Mouse (Mus musculus) heart, postnatal 36 days (tissue): ENCODE results near the gene Cdk5rap3. TPM values are rescaled to one million over a fixed set of nuclear protein-coding genes. Genes with fewer than 3 reads are reported as not detected.

ENCODE experiments used
- DNase-seq, 2 experiments: peaks; one replicate each; pipeline ENCODE4 v3.0.0; 2021 to 2022
- intact Hi-C: fragments of 180-260 bp; cut with DNase I; formaldehyde crosslinking; loops from one replicate; pipeline ENCODE4 v1.15.1; 2025
- total RNA-seq, 2 experiments: library from RNA; stranded (reverse); gene quantifications; 2 replicates each; pipeline ENCODE4 v1.2.3; 2021

Cdk5rap3 gene
- total RNA-seq = 10 to 100 TPM; 22.7 to 23.7 TPM

DNA sequence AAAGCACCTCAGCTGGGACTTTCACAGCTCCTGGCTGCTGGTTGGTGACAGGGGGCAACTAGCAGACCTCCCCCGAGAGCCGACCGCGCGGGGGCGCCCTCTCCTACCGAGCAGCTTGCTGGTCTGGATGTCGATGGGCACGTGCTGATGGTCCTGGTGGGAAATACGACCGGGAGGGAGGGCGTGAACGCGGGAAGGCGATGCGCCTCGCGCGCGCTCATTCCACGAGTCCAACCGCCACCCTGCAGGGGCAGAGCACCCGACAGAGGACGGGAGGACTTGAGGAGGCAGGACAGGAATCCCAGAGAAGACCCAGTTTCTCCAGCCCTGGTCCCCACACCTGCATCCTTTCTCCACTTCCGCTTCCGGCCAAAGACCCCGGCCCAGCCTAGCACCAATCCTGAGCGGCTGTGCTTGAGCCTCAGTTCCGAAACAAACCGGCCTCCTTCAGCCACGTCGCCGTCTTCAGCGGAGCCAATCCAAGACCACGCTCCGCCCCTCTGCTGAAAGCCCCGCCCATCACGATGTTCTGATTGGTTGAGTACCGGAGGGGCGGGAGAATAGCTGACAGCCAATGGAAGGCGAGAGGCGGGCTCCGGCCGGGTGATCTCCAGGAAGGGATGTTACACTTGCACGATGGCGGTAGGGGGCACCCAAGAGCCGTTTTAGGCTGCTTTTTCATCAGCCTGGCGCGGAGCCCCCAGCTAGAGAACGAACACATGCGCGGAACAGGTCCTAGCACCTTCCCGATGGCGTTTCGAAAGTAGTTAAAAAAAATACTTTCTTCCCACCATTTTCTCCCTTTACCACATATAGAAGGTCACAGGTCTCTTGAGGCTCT is at the start of gene Cdk5rap3:
Gene Cdk5rap3, minus strand, starts transcription at position 453 of the 841 bp plus-strand sequence.
- intact Hi-C loops = loop anchor here (1.0 to 5.0 kb wide), 3 partner anchors 47 to 111 kb away; partner anchors contain the start of gene Sp2
- DNase-seq = peak; percentile 98 to 99

DNA sequence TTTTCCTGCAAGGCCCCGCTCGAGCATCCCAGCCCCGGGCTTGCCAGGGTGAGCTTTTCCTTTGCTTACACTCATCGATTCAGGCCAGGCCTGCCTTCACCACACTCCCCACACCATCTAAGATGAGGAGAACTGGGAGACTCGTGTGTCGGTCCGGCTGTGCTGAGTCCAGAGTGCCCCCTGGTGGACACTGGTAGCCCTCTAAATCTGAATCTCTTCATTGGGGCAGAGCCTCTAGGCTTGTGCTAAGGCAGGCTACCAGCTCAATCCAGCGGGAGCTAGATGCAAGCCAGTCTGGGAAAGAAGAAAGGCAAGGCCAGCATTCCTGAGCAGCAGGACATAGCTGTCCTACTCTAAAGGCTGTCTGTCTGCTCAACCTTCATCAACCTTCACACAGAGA is 47.3 kb upstream of the Cdk5rap3 start:
- peak; percentile 89 to 90 for DNase-seq
- intact Hi-C loops = loop anchor here (1.0 to 5.0 kb wide), 3 partner anchors 19 to 96 kb away; partner anchors contain the start of gene Cdk5rap3

DNA sequence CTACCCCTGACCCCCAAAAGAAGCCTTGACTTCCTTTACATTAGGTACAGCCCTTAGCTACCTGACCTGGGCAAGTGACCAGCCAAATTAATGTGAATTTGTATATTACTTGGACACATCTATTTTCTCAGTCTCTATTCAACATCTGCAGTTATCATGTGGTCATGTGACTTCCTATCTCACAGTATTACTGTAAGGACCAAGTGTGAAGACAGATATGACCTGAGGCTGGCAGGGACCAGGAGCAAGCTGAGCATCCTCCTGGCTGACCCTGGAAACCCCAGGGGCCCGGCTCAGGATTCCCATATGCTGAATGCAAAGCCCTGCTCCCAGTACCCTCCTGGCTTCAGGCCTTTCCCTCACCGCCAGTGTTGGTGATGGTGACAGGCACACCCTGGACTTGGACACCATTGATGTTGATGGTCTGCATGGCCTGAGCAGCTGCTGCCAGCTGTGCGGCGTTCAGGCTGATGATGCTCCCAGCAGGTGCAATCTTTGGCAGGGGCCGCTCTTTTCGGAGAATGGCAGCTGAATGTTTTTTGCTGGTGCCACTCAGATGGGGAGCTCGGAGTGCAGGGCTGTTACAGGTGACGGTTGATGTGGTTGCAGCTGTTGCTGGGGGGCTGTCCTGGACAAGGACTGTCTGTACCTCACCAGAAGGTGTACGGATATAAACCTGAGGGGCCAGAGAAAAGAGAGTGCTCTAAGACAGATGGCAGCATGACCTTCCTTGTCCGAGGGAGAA is 40.9 kb upstream of the Cdk5rap3 start:
- intact Hi-C loops = no loop called here
- DNase-seq = no peak

DNA sequence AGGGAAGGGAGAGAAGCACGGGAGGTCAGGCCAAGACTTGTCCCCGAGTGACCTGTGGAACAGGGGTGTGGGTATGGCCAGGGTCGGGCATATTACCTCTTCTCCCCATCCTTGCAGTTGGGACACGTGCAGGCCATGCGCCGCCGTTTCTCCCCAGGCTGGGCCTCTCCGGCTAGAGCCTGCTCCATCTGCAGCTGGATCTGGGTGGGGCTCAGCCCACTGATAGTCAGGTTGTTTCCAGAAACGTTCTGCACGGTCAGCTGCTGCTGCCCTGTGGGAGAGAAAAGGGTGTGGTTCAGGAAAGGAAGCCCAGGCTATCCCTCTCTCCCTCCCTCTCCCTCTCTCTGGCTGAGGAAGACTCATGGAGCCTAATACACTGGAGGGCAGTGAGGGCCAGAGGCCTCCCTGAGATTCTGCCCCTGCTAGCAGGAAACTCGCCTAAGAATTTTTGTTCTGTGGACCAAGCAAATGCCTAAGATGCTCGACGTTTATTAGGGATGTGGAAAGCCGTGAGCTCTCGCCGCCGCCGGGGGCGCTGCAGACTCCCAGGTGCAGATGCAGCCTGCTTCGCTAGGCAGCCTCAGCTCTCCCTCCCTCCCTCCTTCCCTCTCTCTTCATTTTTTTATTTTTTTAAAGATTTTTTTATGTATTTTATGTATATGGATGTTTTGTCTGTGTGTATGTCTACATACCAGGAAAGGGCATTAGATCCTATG is 39.9 kb upstream of the Cdk5rap3 start:
- DNase-seq = no peak

DNA sequence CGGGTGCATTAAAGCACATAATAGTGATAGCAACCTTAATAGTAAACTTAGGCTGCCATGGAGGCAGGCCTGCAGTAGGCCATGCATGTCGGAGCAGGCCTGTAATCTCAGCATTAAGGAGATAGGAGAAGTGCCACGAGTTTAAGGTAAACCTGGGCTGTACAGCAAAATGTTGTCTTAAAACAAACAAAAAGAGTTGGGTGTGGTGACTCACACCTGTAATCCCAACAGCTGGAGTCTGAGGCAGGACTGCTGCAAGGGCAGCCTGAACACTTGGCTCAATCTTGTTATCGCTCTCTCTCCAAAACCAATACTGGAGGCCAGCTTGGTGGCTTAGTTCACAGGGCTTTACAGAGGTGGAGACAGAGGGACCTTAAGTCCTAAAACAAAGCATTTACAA is 38.8 kb upstream of the Cdk5rap3 start:
- intact Hi-C loops = no loop called here
- no peak for DNase-seq

More for the DNA sequence above, 39.9 kb upstream of the Cdk5rap3 start:
- intact Hi-C loops = no loop called here

DNA sequence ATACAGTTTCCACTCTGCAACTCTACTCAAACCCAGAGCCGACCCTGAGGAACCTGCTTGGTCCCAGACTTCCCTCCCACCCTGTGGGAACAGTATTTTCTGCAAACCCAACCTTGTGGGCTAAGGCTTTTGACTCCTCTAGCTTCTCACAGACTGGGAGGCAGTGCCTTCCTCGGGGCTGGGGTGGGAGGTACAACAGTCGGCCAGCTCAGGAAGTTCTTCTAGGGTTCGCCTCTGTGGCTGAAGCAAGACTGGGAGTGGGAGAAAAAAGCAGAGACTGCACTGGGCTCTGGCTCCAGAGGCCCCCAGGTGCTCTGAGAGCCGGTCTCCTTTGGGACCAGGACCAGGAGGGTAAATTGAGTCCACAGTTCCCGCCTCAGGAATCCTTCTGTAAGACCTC is 36.6 kb upstream of the Cdk5rap3 start:
- DNase-seq = no peak
- intact Hi-C loops = no loop called here

DNA sequence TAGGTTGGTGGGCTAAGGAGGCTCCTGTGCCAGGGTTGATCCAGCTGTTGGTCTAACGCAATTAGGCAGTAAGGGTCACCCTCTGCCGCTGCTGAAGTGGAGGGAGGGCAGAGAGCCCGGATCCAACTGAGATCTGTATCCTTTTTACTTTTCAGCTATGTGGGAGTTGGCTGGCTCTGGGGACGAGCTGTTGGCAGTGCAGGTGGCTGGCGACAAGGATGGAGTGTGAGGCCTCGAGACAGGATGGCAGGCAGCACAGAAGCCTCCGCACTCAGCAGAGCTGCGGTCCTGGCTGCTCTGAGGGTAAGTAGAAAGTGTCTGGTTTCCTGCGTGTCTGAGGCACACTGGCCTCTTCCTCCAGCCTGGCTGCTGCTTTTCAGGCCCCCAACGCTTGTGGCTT is 36.1 kb upstream of the Cdk5rap3 start:
- intact Hi-C loops = no loop called here
- DNase-seq = no peak

DNA sequence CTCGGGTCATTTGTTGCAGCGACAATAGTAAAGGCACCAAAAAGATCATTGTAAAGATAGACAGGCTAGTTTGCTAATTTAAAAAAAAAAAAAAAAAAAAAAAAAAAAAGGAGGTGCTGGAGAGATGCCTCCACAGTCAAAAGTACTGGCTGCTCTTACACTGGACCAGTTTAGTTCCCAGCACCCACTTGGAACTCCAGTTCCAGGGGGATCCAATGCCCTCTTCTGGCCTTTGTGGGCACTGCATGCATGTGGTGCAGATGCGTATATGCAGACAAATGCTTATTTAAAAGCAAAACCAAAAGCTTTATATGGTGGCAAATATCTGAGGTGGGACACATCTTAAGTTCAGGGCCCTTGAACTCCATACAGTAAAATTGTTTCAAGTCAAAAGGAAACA is 34.5 kb upstream of the Cdk5rap3 start:
- intact Hi-C loops = no loop called here
- DNase-seq = no peak

DNA sequence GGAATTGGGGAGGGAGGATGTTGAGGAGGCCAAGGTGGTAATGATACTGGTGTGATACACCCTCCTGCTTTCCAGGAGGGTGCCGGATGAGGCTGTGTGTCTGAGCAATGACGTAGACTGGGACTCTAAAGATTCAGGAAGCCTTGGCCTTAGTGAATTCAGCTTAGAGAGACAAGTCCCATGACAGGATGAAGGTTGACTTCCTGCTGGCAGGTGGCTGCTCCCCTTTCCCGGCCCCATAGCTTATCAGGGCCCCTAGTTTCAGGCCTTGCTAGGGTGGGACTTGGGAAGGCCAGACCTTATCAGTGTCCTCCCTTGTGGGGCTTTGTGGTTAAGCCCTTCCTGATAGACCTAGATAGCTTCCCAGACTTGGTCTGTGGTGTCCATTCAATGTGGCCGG is 31.6 kb upstream of the Cdk5rap3 start:
- no peak for DNase-seq
- intact Hi-C loops = no loop called here

DNA sequence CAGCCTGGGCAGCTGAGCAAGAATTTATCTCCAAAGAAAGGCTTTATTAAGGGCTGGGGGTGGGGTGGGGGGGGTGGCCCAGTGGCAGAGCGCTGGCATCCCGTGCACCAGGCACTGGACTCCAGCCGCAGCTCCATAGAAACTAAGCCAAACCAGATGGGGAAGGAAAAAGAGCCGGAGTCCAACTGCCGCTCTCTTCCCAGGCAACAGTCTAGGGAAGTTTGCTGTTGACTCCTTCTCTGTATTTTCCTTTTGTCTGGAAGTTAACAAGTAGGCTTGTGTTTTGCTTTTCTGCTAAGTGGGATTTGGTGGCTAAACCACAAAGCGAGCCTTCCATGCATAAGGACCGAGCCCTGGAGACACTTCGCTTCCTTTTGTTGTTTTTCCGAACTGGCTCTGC is 30.2 kb upstream of the Cdk5rap3 start:
- DNase-seq = no peak
- intact Hi-C loops = no loop called here

DNA sequence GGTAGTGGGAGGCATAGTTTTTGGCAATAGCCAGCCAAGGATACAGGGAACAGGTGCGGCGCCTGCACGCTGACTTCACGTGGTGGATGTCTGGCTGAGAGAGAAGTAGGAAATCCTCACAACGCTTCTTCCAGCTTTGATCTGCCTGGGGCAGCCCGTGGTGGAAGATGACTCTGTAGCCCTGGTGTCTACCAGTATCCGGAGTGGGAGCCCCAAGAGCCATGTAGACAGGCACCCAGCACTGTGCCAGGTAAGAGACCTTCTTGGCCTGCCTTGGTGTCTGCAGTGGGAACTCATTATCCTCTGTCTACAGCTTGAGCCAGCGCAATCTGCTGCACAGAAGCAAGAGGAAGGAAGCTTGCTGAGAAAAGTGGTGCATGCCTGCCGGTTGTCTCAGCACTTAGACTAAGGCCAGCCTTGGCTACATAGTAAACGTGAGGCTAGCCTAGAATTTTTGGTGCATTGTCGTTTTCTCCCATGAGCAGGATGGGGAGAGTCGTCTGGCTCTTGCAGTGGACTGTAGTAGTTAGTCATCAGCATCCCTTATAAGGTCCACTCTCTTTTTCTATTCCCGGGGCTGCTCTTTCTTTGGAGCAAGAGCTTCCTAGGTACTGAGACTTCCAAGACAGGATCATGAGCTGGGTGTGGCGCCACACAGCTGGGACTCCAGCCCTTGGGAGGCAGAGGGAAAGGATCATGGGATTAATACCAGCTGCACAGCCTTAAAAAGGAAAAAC is 28.7 kb upstream of the Cdk5rap3 start:
- intact Hi-C loops = loop anchor here (2.0 kb wide), 1 partner anchor 18 kb away; no protein-coding TSS in a partner anchor
- no peak for DNase-seq

DNA sequence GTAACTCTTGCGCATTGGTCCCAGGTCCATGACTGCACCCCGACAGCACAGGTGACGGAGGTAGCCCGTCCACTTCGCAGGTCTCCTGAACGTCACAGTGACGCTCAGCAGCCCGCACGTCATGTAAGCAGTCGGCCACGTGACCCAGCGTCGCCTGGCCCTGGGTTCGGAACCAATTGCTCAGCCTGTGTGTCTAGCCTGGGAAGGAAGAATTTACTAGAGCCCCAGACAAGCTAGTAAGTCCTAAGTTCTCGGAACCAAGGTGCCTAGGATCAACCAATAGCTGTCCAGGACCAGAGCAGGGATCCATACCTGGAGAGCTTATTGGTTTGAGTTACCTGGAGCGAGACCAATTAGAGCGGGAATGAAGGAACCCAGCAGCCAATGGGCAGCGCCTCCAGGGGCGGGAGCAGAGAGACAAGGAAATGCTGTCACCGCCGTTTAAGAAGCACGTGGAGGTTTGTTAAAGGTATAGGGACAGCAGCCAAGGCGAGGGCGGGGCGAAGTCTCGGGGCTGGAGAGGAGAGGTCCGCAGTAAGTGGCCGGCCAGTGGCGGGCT is 27.5 kb upstream of the Cdk5rap3 start, which contains the start of gene Pnpo:
Gene Pnpo, minus strand, starts transcription at position 241 of the 559 bp plus-strand sequence.
- intact Hi-C loops = loop anchor here (2.0 kb wide), 1 partner anchor 19 kb away; no protein-coding TSS in a partner anchor
- peak; percentile 85 to 87 for DNase-seq

DNA sequence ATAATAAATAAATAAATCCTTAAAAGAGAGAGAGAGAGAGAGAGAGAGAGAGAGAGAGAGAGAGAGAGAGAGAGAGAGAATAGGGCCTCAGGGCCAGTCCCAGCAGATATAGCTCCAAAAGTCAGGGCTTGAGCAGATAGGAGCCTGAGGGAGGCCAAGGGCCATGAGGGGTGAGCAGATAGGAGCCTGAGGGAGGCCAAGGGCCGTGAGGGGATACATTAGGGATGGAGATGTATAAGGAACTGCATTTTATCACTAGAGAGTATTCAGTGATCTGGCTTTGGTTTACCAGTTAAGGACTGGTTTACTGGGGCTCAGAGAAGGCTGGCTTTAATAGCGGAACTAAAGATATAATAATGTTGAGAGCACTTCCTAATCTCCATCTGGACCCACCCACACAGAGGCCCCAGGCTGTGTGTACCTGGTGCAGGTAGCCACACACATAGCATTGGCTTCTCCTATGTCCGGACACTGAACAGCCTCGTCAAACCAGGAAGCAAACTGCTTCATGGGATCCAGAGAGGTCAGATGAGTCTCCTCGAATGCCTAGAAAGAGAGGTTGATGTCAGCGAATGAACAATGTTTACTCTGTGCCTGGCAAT is 25.8 kb upstream of the Cdk5rap3 start:
- intact Hi-C loops = no loop called here
- DNase-seq = no peak

DNA sequence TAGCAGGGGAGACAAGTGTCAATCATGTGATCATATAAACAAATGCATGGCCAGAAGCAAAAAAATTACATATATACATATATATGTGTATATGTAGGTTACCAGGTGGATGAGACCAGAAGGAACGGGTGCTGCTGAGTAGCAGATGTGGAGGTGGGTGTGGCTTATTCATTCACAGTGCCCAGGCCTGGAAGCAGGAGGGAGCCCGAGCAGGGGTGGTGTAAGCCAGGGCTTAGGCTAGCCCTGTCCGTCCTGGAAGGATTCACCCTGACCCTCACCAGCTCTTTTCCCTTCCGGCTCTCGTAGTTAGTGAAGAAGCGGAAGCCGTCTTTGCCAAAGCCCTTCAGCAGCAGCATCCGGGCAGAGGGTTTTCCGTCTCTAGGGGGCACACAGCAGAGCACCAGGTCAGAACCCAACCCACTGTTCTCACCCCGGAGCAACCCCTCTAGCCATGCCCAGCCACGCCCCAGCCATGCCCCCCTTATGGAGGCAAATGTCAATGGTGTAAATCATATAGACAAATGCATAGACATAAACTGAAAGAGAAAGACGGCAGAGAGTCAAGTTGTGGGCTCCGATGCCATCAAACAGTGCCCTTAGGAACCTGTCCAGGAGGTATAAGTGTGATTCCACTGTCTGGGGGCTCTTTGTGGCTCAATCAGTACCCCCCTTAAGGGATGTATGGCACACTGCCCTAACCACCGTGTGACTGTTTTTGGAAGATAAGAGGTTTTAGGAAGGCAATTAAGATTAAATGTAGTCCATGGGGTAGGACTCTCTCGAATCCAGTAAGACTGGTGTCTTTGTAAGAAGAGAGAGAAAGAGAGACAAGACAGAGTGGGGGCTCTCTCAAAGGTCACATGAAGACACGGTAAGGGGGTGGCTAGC is 24.5 kb upstream of the Cdk5rap3 start:
- intact Hi-C loops = no loop called here
- no peak for DNase-seq

DNA sequence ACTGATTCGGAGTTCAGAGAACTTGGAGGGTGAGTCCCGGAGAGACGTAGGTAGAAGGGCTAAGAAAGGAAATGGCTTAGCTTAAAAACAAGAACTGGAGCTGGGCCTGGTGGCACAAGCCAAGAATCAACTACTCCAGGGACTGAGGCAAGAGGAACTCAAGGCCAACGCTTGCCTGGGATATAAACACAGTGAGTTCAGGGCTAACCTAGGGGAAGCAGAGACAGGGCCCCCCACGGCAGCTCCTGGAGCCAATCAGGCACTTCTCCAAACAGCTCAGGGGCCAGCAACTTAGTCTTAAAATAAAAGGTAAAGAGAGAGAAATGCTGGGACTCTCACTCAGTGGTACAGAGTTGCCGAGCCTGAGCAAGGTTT is 22.1 kb upstream of the Cdk5rap3 start:
- DNase-seq = no peak
- intact Hi-C loops = loop anchor here (1.0 kb wide), 1 partner anchor 21 kb away; no protein-coding TSS in a partner anchor

DNA sequence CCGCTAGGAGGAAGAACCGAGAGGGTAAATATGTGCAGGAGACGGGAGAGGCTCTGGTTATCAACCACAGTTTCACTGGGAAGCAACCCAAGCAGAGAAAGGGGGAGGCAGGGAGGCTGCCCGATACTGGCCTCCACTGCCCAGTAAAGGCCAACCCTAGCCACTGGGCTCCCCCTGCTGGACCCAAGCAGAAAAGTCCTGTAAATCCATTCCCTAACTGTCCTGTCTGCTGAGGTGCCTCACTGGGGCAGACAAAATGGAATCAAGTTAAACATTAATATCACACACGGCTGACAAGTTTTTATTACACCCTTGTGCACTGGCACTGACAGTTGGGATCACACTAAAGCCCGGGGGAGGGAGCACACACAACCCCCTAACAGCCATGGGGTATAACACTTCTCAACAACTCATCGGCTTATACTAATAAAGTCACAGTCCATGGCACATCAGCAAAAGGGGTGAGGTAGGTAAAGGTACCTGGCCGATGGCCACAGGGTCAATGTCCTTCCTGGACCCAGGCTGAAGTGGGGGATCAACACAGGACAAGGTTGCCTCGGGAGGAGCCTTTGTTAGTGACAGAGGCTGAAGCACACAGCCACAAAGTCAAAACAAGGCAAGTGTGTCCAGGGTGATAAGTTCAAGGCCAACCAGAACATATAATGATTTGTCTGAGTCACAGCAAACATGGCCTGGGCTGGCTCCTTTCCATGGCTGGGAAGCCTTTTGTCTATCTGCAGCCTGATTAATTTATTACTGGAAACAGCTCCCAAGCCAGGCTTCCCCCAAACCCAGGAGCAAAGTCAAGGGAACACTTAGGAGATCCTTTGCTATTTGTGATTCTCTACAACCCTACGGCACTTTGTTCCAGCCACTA is 21.5 kb upstream of the Cdk5rap3 start:
- DNase-seq = peak; percentile 54 to 68
- intact Hi-C loops = loop anchor here (1.0 kb wide), 1 partner anchor 20 kb away; no protein-coding TSS in a partner anchor

DNA sequence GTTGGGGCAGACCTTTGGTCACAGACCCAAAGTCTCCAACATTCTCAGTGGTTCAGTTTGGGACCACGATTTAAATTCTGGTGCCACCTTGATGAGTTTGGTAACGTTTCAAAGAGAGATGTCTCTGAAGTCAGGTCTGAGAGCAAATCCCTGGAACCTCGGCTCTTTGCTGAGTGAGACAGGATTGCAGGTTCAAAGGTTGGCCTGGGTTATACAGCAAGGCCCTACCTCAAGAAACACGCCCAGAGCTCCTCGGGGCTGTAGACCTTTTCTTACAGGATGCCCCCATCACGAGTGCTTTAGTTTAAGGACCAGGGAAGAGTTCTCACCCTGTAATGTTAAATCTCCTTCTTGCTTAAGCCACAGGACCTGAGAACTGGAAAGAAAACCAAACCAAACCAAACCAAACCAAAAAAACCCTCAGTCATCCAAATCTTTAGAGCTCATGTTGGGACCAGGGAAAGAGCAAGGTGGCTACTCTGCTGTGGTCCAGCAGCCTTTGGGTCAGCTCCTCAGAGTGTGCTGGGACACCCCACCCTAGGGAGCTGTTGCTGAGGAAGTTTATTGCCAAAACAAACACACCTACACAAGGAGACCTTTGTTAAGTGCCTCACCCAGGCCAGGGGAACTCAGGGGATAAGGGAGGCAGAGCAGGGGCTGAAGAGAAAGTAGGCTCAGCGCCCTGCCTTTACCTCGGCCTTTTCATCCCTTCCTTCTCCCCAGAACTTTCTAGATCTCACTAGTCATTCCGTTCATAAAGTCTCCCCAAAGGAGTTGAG is 19.8 kb upstream of the Cdk5rap3 start:
- no peak for DNase-seq
- intact Hi-C loops = no loop called here
